Mouse (Mus musculus) CD4-positive, CD25-positive, alpha-beta regulatory T cell, adult 4 months (primary cell): ENCODE data around the gene Ptprc. TPM values are rescaled to one million over a fixed set of nuclear protein-coding genes. Genes with fewer than 3 reads are reported as not detected.

ENCODE experiments used
- ATAC-seq: one replicate; pipeline ENCODE4 v1.8.0; 2017
- polyA plus RNA-seq, 2 experiments: library from polyadenylated mRNA; unstranded; fragments of 100-300 nt; shearing (Covaris generic); gene quantifications; one replicate each; pipeline ENCODE4 v1.2.1; 2017

Ptprc gene
- polyA plus RNA-seq, 2 experiments from 2014 or later: 1,419 to 1,542 TPM

DNA sequence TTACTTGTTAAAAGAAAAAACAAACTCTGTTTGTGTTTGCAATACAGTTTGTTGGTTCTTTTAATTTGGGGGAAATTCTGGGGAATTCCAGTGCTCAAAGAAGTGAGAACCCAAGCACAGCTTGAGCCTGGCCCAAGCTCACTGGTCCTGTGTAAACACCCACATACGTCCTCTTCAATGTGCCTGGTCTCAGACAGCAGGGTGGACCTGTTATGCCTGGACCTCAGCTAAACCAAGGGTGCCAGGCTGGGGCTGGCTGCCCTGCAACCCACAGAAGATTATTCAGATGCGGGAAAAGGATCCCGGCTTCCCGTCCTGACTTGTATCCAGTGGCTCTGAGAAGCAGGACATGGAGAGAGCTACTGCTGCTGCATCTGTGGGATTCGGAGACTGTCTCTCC lies 138.0 kb downstream of the Ptprc start:
- no peak for ATAC-seq

DNA sequence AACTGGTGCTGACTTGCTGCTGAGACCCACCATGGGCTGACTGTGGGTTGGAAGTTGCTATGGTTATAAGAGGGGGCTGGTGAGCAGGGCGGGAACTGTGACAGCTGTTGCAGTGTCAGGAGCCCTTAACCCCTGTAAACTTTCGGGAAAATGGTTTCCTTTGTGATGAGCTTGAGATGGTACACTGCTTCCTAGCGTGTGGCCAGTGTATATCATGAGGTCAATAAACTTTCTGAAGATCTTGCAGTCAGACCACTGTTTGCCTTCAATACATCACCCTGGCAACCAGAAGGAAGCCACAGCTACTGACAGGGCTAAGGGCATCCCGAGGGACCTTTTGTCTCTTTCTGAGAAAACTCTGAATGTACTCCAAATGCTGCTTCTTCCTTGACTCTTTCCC lies 145.9 kb downstream of the Ptprc start:
- ATAC-seq: no peak

DNA sequence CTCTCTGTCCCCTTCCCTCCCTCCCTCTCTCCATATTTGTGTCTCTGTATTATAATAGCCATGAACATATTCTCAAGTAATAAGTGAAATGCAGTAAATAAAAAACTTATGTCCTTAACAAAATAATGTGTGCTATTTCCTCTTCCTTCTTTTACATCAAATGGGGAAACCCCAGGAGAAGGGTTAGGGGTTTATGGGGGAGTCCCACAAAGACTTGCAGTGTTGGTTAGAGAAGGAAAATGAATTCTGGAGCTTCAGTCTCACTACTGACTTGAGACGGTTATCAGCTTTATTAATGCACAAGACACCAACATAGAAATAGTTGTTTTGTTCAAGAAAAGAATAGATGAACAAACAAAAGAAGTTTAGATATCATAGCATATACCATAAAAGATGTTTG lies 150.2 kb downstream of the Ptprc start:
- no peak for ATAC-seq

DNA sequence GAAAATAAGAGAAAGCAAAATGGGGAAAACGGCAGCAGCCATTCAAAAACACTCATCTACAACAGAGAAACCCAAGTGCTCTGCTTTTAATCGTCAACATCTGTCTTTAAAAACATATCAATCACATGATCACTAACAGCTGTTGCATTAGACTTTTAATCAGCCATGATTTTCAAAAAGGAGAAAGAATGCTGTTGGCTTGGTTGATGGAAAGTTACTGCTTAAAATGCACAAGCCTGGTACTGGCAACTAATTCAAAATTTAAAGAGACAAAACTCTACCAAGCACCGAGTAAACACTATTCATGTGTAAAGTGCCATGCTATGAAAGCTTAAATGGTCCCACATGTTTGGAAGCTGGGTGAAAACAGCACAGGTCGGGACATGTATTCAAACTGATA lies 151.9 kb downstream of the Ptprc start:
- ATAC-seq: no peak

DNA sequence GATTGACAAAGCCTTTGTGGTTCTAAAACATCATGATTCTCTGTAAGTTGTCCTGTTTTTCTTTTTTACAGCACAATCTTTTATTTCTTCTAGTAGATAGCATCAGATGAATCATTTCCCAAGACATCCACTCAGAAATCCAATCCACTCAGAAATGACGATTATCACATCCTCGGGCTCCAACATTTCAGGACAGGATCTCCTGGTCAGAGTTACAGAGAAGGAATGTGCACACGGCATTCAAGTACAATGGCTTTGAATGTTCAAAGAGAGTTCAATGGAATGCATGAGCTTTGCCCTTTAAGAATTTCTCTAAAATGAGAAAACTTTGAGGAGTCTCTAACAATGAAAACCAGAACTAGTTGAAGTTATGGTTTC lies 152.6 kb downstream of the Ptprc start:
- no peak for ATAC-seq

DNA sequence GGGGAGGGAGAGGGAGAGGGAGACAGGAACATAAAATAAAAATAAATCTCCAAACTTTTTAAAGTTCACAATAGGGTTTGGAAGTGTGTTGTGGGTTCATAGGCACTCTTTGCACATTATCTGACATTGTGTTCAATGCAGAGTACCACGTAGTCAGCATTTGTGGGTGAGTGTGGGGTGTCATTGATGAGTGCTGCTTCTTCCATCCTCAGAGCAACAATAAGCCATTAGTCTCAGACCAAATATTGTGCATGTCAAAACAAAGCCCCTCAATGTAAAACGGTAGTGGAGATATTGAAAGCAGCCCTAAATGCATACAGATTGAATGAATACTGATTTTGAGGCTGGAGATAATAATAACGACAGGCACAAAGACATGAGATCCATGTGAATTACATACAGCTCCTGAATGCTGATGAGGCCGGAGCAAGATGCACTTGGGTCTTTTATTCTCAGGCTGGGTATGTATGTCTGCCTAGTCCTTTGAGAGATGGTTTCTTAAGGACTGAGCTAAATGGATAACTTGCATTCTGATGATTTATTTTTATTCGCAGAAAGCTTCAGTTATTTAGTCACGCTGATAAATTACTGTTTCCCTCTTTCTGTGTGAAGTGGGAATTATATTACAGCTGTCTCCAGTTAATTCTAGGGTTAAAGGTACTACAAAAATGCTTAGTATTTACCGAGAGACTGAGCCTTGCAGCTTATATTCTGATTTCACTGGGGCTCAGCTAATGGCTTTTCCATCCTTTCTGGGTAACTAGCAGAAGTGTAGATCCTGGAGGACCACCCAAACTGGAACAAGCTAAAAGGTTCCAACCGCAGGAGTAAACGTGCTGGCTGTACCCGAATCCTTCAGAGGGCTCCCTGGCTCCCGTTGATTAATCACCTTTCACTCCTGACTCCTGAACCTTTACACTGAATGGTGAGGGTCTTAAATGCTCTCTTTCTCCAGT lies 153.3 kb downstream of the Ptprc start:
- no peak for ATAC-seq

Other genes starting within 250 kb of the Ptprc start
- gene Atp6v1g3, start 98.0 kb upstream of the Ptprc start, polyA plus RNA-seq: under 1 TPM; 0.28 to 0.96 TPM